Mouse (Mus musculus) effector memory CD4-positive, alpha-beta T cell, adult 5 months (primary cell): Measurements from ENCODE around the gene Nmb. TPM values are rescaled to one million over a fixed set of nuclear protein-coding genes. Genes with fewer than 3 reads are reported as not detected.

Experiments
- polyA plus RNA-seq: library from polyadenylated mRNA; unstranded; fragments of 100-300 nt; shearing (Covaris generic); gene quantifications from one replicate; pipeline ENCODE4 v1.2.1, GENCODE M21; 2017

Nmb gene
- polyA plus RNA-seq = 36.5 TPM

GRCm38 (mm10) chr7:80904921-80905515 lies at the start of gene Nmb:
Nmb (minus strand) TSS chr7:80905076.

DNA sequence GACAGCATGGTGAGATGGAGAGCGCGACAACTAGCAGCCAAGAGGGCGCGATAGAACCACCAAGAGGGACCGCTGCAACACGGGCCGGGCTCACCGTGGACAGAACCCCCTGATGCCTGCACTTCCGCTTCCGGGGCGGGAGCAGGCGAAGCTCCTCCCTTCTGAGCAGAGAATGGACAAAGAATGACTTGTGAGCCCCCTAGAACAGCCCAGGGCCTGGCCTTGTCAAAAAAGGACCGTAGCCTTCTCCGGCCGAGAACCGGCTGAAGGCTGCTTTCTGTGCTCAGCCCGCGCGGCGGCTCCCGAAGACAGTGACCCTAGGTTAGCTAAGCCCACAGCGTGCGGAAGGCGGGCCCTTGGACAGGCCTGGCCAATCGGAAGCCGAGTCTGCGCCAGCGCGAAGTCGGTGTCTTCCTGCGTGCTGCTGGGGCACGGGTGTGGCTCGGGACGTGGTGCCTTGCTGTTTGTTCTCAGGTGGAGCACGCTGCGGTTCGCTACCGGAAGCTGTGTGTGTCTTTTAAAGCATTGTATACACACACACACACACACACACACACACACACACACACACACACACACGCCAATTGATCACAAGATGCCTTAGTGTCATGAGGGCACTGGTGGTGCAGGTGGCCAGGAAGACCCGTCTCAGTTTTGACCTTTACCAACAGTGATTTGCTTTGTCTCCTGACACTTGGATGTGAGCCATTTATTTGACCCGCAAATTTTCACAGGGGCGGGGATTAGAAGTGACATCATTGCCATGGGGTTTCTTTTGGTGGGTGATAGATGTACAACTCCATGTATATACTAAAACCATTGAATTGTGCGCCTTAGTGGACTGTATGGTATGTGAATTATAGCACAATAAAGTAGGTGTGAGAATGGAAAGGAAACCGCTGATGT lies 42.8 kb upstream of the Nmb start, which contains the start of gene Sec11a:
Gene Sec11a (minus strand): TSS at position 336 of the 906 bp plus-strand sequence.

GRCm38 (mm10) chr7:80900944-80901501 lies 3.9 kb downstream of the Nmb start, which contains the start of gene Wdr73:
Wdr73 (minus strand) TSS chr7:80901269.

DNA sequence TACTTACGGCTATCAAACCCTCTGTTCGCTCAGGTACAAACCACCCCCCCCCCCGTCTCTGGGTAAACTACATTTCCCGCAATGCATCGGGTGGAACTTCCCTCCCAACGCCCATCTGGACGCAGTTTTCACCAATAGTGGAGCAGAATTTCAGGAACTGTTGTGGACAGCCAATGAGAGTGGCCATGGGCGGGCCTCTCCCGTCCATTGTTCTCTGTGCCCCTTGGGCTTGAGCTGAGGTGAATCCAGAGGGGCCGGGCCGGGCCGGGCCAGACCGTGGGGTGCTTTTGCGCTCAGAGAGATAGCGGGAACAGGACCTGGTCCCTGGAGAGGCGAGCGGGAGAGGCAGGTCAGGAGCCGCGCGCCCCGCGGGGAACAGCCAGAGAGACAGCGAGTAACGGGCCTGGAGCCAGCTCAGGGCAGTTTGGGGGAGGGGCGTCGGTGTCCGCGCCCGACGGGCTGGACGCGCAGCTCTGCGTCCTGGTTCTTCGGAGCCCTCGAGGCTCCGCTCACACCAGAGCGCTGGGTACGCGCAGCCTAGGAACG lies 44.1 kb downstream of the Nmb start, which contains the start of gene Zscan2:
Gene Zscan2 (plus strand): TSS at position 192 of the 546 bp plus-strand sequence.

Other genes starting within 250 kb of the Nmb start
- 44.1 TPM for gene Crtc3, start 216.2 kb downstream of the Nmb start, polyA plus RNA-seq
- 286 TPM for gene Iqgap1, start 79.1 kb downstream of the Nmb start, polyA plus RNA-seq
- 4.7 TPM for gene Zscan2, start 44.2 kb downstream of the Nmb start, polyA plus RNA-seq
- gene Wdr73, start 3.8 kb downstream of the Nmb start, polyA plus RNA-seq = 12.8 TPM
- gene Sec11a, start 42.7 kb upstream of the Nmb start, polyA plus RNA-seq = 265 TPM
- gene Zfp592, start 88.6 kb upstream of the Nmb start, polyA plus RNA-seq = 82.9 TPM
- 0.14 TPM for gene Alpk3, start 152.5 kb upstream of the Nmb start, polyA plus RNA-seq
- not detected for gene Slc28a1, start 209.7 kb upstream of the Nmb start, polyA plus RNA-seq